Mouse (Mus musculus) left cerebral cortex, adult 9 months (tissue): ENCODE data around the gene Pfn3.
"Not testable (repeated sequence)": the region's sequence is repeated elsewhere in the genome, so short reads cannot be mapped to it uniquely, and the experiment has no call there.

ENCODE experiments used
- DNase-seq, 2 experiments: peaks; one replicate each; pipeline ENCODE4 v3.0.0; 2022; ENCODE audit warnings: low spot score in 2 of 2

Pfn3 gene

GRCm38 (mm10) chr13:55414743-55415380, at the start of gene Pfn3:
TSS of gene Pfn3 (minus strand) at chr13:55415232.
- DNase-seq: peak; percentile 36 to 82

- DNase-seq: peak; percentile 54 to 70
Measured at GRCm38 (mm10) chr13:55464027-55464884, 49.2 kb upstream of the Pfn3 start, which contains the start of gene Prr7. TSS of gene Prr7 (plus strand) at chr13:55464267.

- DNase-seq: no peak
Measured at GRCm38 (mm10) chr13:55463399-55464026, 48.5 kb upstream of the Pfn3 start.

- DNase-seq: no peak
Measured at GRCm38 (mm10) chr13:55462965-55463364, 47.9 kb upstream of the Pfn3 start.

GRCm38 (mm10) chr13:55451785-55452549, 36.9 kb upstream of the Pfn3 start:
- no peak for DNase-seq

- no peak for DNase-seq
Measured at GRCm38 (mm10) chr13:55451296-55451695, 36.3 kb upstream of the Pfn3 start.

GRCm38 (mm10) chr13:55450511-55450980, 35.5 kb upstream of the Pfn3 start:
- peak in 1 of 2 experiments; percentile 46 for DNase-seq

- no peak for DNase-seq
Measured at GRCm38 (mm10) chr13:55449679-55450441, 34.8 kb upstream of the Pfn3 start.

- no peak for DNase-seq
Measured at GRCm38 (mm10) chr13:55449205-55449604, 34.2 kb upstream of the Pfn3 start.

GRCm38 (mm10) chr13:55448131-55448530, 33.1 kb upstream of the Pfn3 start:
- DNase-seq: no peak

GRCm38 (mm10) chr13:55447543-55447943, 32.5 kb upstream of the Pfn3 start:
- DNase-seq: no peak

- DNase-seq: no peak
Measured at GRCm38 (mm10) chr13:55446483-55447105, 31.6 kb upstream of the Pfn3 start.

GRCm38 (mm10) chr13:55445361-55446091, 30.5 kb upstream of the Pfn3 start:
- peak in 1 of 2 experiments; percentile 39 for DNase-seq

- peak; percentile 100 for DNase-seq
Measured at GRCm38 (mm10) chr13:55444937-55445315, 29.9 kb upstream of the Pfn3 start, which contains the start of gene Grk6. TSS of gene Grk6 (plus strand) at chr13:55445072.

GRCm38 (mm10) chr13:55444286-55444936, 29.4 kb upstream of the Pfn3 start:
- DNase-seq: no peak

GRCm38 (mm10) chr13:55443799-55444285, 28.8 kb upstream of the Pfn3 start:
- no peak for DNase-seq

GRCm38 (mm10) chr13:55437111-55437629, 22.1 kb upstream of the Pfn3 start:
- DNase-seq: not testable (repeated sequence)

- no peak for DNase-seq
Measured at GRCm38 (mm10) chr13:55431889-55432685, 17.1 kb upstream of the Pfn3 start.
